Mouse (Mus musculus) CH12.LX (cell line): ENCODE results near the gene Htra3. TPM values are rescaled to one million over a fixed set of nuclear protein-coding genes. Genes with fewer than 3 reads are reported as not detected.

Experiments
- DNase-seq: peaks from one replicate; pipeline ENCODE4 v3.0.0-alpha.2; 2013; ENCODE audit errors: extremely low read depth
- H3K27ac ChIP-seq: 2 replicates; pipeline ENCODE4 v1.5.1; 2012; ENCODE audit warnings: low read depth, mild to moderate bottlenecking, control low read depth, moderate library complexity; ENCODE audit not compliant: insufficient read depth
- H3K27me3 ChIP-seq: replicated peaks from 2 replicates; pipeline ENCODE3; 2012; ENCODE audit warnings: inconsistent platforms
- H3K36me3 ChIP-seq, 2 experiments: replicated peaks in 1 of 2; 2 replicates each; pipeline versions ENCODE3 to v1.6.1; 2012; ENCODE audit warnings: inconsistent platforms in 1 of 2, low read length in 1 of 2, mild to moderate bottlenecking in 1 of 2, mixed read lengths in 1 of 2, moderate library complexity in 1 of 2; ENCODE audit not compliant: control insufficient read depth in 1 of 2, insufficient read depth in 1 of 2
- H3K4me1 ChIP-seq, 2 experiments: 2 replicates each; pipeline ENCODE4 v1.6.1; 2012; ENCODE audit warnings: inconsistent platforms in 1 of 2, moderate library complexity in 1 of 2; ENCODE audit not compliant: insufficient read depth in 2 of 2, control insufficient read depth in 1 of 2
- H3K4me2 ChIP-seq: 2 replicates; pipeline ENCODE4 v1.6.1; 2012; ENCODE audit warnings: low read depth, mild to moderate bottlenecking, control low read depth; ENCODE audit not compliant: poor library complexity, insufficient read depth, severe bottlenecking
- H3K4me3 ChIP-seq, 3 experiments: fragments of 150-350 bp in 1 of 3; sonication (generic) in 1 of 3; replicated peaks in 1 of 3; 2 replicates each; pipeline versions ENCODE3 to v1.5.1; 2011 to 2012; ENCODE audit warnings: low read depth in 2 of 3, low read length in 2 of 3, mild to moderate bottlenecking in 2 of 3, moderate library complexity in 2 of 3, control low read depth in 1 of 3, improper control_type of control experiment in 1 of 3, inconsistent platforms in 1 of 3, mixed read lengths in 1 of 3; ENCODE audit not compliant: poor library complexity in 1 of 3
- H3K79me2 ChIP-seq: replicated peaks from 2 replicates; pipeline ENCODE4 v1.6.1; 2012; ENCODE audit warnings: mild to moderate bottlenecking, moderate library complexity; ENCODE audit not compliant: control insufficient read depth, poor library complexity, insufficient read depth, severe bottlenecking; ENCODE audit errors: extremely low read depth
- H3K9ac ChIP-seq: 2 replicates; pipeline ENCODE4 v1.6.1; 2012; ENCODE audit warnings: low read depth, mild to moderate bottlenecking, control low read depth, moderate library complexity; ENCODE audit not compliant: insufficient read depth
- H3K9me3 ChIP-seq: replicated peaks from 2 replicates; pipeline ENCODE3; 2012; ENCODE audit warnings: low read length, inconsistent platforms, mixed read lengths
- CTCF ChIP-seq, 2 experiments: IDR thresholded peaks in 1 of 2; conservative IDR thresholded peaks in 1 of 2; 2 replicates each; pipeline ENCODE4 v1.5.1; 2011 to 2012; ENCODE audit warnings: low read depth in 2 of 2, low read length in 2 of 2, improper control_type of control experiment in 1 of 2, inconsistent platforms in 1 of 2, mild to moderate bottlenecking in 1 of 2, moderate library complexity in 1 of 2
- E2F4 ChIP-seq: IDR thresholded peaks from 2 replicates; pipeline ENCODE4 v1.6.1; 2011; ENCODE audit warnings: low read depth, low read length, improper control_type of control experiment; ENCODE audit not compliant: insufficient replicate concordance
- JUN ChIP-seq: IDR thresholded peaks from 2 replicates; pipeline ENCODE4 v1.6.1; 2011; ENCODE audit warnings: low read depth, mild to moderate bottlenecking, low read length, improper control_type of control experiment, moderate library complexity; ENCODE audit not compliant: insufficient read depth
- JUND ChIP-seq: conservative IDR thresholded peaks from 2 replicates; pipeline ENCODE4 v1.6.1; 2011; ENCODE audit warnings: low read depth, low read length, improper control_type of control experiment
- KAT2A ChIP-seq: IDR thresholded peaks from 2 replicates; pipeline ENCODE4 v1.6.1; 2012; ENCODE audit warnings: low read length, improper control_type of control experiment, inconsistent platforms; ENCODE audit not compliant: insufficient replicate concordance
- MAFK ChIP-seq: IDR thresholded peaks from 2 replicates; pipeline ENCODE4 v1.6.1; 2011; ENCODE audit warnings: low read length, improper control_type of control experiment; ENCODE audit not compliant: insufficient replicate concordance
- MEF2A ChIP-seq: IDR thresholded peaks from 2 replicates; pipeline ENCODE4 v1.6.1; 2014; ENCODE audit warnings: low read depth, mild to moderate bottlenecking, inconsistent platforms, low read length, improper control_type of control experiment, borderline replicate concordance
- PAX5 ChIP-seq: IDR thresholded peaks from 2 replicates; pipeline ENCODE4 v1.6.1; 2012; ENCODE audit warnings: low read length, inconsistent platforms, mixed read lengths
- POLR2A ChIP-seq: IDR thresholded peaks from 2 replicates; pipeline ENCODE4 v1.6.1; 2011; ENCODE audit warnings: low read depth, mild to moderate bottlenecking, improper control_type of control experiment, low read length
- POLR2AphosphoS2 ChIP-seq: IDR thresholded peaks from 2 replicates; pipeline ENCODE4 v1.6.1; 2011; ENCODE audit warnings: low read depth, low read length, improper control_type of control experiment
- RAD21 ChIP-seq: IDR thresholded peaks from 2 replicates; pipeline ENCODE4 v1.6.1; 2011; ENCODE audit warnings: low read depth, mild to moderate bottlenecking, low read length, improper control_type of control experiment, moderate library complexity
- SIN3A ChIP-seq: IDR thresholded peaks from 2 replicates; pipeline ENCODE4 v1.6.1; 2012; ENCODE audit warnings: low read length, improper control_type of control experiment, inconsistent platforms
- SMC3 ChIP-seq: IDR thresholded peaks from 2 replicates; pipeline ENCODE4 v1.6.1; 2011; ENCODE audit warnings: low read depth, low read length, improper control_type of control experiment
- TBP ChIP-seq: conservative IDR thresholded peaks from 2 replicates; pipeline ENCODE4 v1.6.1; 2011; ENCODE audit warnings: low read depth, low read length, improper control_type of control experiment
- USF1 ChIP-seq: IDR thresholded peaks from 2 replicates; pipeline ENCODE4 v1.6.1; 2014; ENCODE audit warnings: low read depth, mild to moderate bottlenecking, inconsistent platforms, low read length, improper control_type of control experiment
- USF2 ChIP-seq: conservative IDR thresholded peaks from 2 replicates; pipeline ENCODE4 v1.6.1; 2011; ENCODE audit warnings: low read depth, low read length, improper control_type of control experiment
- ZC3H11A ChIP-seq: IDR thresholded peaks from 2 replicates; pipeline ENCODE4 v1.6.1; 2012; ENCODE audit warnings: low read depth, mild to moderate bottlenecking, inconsistent platforms, low read length, improper control_type of control experiment
- ZMIZ1 ChIP-seq: IDR thresholded peaks from 2 replicates; pipeline ENCODE4 v1.6.1; 2012; ENCODE audit warnings: low read depth, mild to moderate bottlenecking, inconsistent platforms, low read length, improper control_type of control experiment
- ZNF384 ChIP-seq: IDR thresholded peaks from 2 replicates; pipeline ENCODE4 v1.6.1; 2012; ENCODE audit warnings: low read depth, low read length, improper control_type of control experiment, inconsistent platforms
- dilution Hi-C: fragments of 300-500 bp; cut with MboI; formaldehyde crosslinking; loops from 2 replicates; pipeline ENCODE4 v1.14.3; 2020; ENCODE audit warnings: low sequenced_read_pairs; ENCODE audit not compliant: extremely low pct_unique_long_range_greater_than_20kb, extremely low pct_ligation_motif_present
- in situ Hi-C: fragments of 300-500 bp; cut with MboI; formaldehyde crosslinking; loops from 3 replicates; pipeline ENCODE4 v1.14.3; 2019; ENCODE audit warnings: low sequenced_read_pairs, low pct_ligation_motif_present, low pct_unique_long_range_greater_than_20kb, mixed read lengths
- polyA plus RNA-seq: library from polyadenylated mRNA; unstranded; fragments of >175 nt; gene quantifications from 2 replicates; pipeline ENCODE4 v1.2.1, GENCODE M21; 2012; ENCODE audit warnings: low read depth; ENCODE audit not compliant: insufficient read length
- total RNA-seq, 2 experiments: library from RNA; depleted of rRNA; stranded (reverse); fragments of 300-350 nt in 1 of 2; fragments of >200 nt in 1 of 2; gene quantifications; 2 replicates each; pipeline ENCODE4 v1.2.3; 2012 to 2014

Htra3 gene
- total and polyA plus RNA-seq, 3 experiments: not detected

DNA sequence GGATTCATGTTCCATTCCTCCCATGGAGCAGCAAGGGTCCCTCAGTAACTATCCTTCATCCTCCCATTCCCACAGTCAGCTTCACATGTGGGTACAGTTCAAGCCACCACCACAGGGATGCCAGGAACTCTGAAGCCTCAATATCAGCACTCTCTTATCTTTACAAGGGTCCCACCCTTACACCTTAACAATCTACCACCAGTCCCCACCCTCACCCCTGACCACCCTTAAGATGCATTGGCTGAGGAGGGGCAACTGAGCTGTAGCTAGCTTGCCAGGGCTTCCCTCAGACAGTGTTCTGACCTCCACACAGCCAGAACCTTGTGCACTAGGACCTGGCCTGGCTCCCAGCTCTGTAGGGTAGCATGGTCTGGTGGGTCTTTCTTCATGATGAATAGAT is 39.8 kb upstream of the Htra3 start:
- H3K4me3 ChIP-seq: no peak overlapping the region
- no peak overlapping the region for H3K27ac ChIP-seq
- peaks cover 0 to 40% of the 10 kb centered on the region in 2 experiments for H3K36me3 ChIP-seq
- no peaks in the 10 kb centered on the region for H3K9me3 ChIP-seq
- no peaks in the 10 kb centered on the region for H3K79me2 ChIP-seq
- H3K9ac ChIP-seq: no peak overlapping the region
- H3K4me1 ChIP-seq: peaks cover 3 to 40% of the 10 kb centered on the region in 2 experiments
- dilution Hi-C loops: no loop called here
- no peak for TF ChIP-seq SIN3A
- TF ChIP-seq POLR2A: no peak
- in situ Hi-C loops: no loop called here
- H3K27me3 ChIP-seq: no peaks in the 10 kb centered on the region
- no peak overlapping the region for H3K4me2 ChIP-seq
- DNase-seq: no peak

DNA sequence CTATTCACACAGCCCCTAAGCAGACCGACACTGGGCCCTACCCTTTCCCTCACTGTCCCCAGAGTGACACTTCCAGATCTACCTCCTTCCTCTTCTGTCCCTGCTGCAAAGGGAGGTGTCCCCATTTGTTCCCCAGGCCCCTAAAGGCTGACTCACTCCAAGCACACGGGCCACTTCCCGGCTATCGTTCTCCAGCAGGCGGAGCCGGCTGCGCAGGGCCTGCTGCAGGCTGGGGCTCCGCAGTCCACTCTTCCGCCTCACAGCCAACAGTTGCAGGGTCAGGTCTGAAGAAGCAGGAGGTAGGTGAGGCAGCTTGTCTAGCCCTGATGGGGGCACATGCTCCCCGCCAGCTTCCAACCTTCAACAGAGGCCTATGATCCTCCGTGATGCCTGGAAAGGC is 39.2 kb upstream of the Htra3 start:
- Histone ChIP-seq H3K4me2 (no peak overlapping the region), H3K9me3 (no peaks in the 10 kb centered on the region)
- dilution Hi-C loops: no loop called here
- no peak for TF ChIP-seq SMC3
- TF ChIP-seq ZC3H11A: no peak
- TF ChIP-seq E2F4: no peak
- TF ChIP-seq MAFK: no peak
- no peak for TF ChIP-seq ZNF384
- TF ChIP-seq KAT2A: no peak
- no peak for TF ChIP-seq JUN
- TF ChIP-seq POLR2AphosphoS2: no peak
- no peak for TF ChIP-seq POLR2A
- TF ChIP-seq PAX5: no peak
- no peak for TF ChIP-seq TBP
- no peak for TF ChIP-seq ZMIZ1
- no peak for TF ChIP-seq CTCF (conservative IDR thresholded peaks at IDR 0.05 in 1 of 2, IDR thresholded peaks at IDR 0.05 in 1 of 2; ENCODE audit: low read depth in 2 of 2, low read length in 2 of 2)
- TF ChIP-seq USF1: no peak
- no peak for TF ChIP-seq USF2
- no peak for TF ChIP-seq MEF2A
- TF ChIP-seq SIN3A: no peak
- no peak for TF ChIP-seq RAD21
- TF ChIP-seq JUND: no peak
- TF ChIP-seq, all 38 proteins: peak for 0
- in situ Hi-C loops: no loop called here
- H3K4me1 ChIP-seq: peaks cover 3 to 37% of the 10 kb centered on the region in 2 experiments
- no peaks in the 10 kb centered on the region for H3K79me2 ChIP-seq
- no peak overlapping the region for H3K27ac ChIP-seq
- no peaks in the 10 kb centered on the region for H3K27me3 ChIP-seq
- peaks cover 0 to 42% of the 10 kb centered on the region in 2 experiments for H3K36me3 ChIP-seq
- H3K4me3 ChIP-seq: no peak overlapping the region
- no peak for DNase-seq
- no peak overlapping the region for H3K9ac ChIP-seq
